Mouse (Mus musculus): Measurements from ENCODE around the gene Foxo1. TPM values are rescaled to one million over a fixed set of nuclear protein-coding genes. Genes with fewer than 3 reads are reported as not detected.

The Foxo1 gene
- polyA plus RNA-seq, 1 experiment, result 13.3 TPM

- H3K27me3 ChIP-seq (ENCODE audit: control insufficient read depth, insufficient read depth, low read length), result no peaks in the 10 kb centered on the region
- no peak overlapping the region for H3K4me3 ChIP-seq (ENCODE audit: low read depth, low read length)
- H3K36me3 ChIP-seq (ENCODE audit: control insufficient read depth, insufficient read depth, low read length), result no peaks in the 10 kb centered on the region
- no peaks in the 10 kb centered on the region for H3K4me1 ChIP-seq (ENCODE audit: control insufficient read depth, insufficient read depth, insufficient read length, low read length)
- WGBS, result 39% methylated on average over 6 of the region's 6 CpGs
- H3K27ac ChIP-seq (ENCODE audit: insufficient read depth, low read depth, low read length), result no peak overlapping the region
- TF ChIP-seq CTCF (IDR thresholded peaks at IDR 0.05; ENCODE audit: extremely low read depth, insufficient read length, insufficient replicate concordance, low read depth, low read length), result no peak
- no peak for TF ChIP-seq POLR2A (IDR thresholded peaks at IDR 0.05; ENCODE audit: low read depth, low read length)
Observed at GRCm38 (mm10) chr3:52242457-52243105, 25.6 kb upstream of the Foxo1 start.

- no peak overlapping the region for H3K4me3 ChIP-seq (ENCODE audit: low read depth, low read length)
- WGBS, result 33% methylated on average over 12 of the region's 12 CpGs
- no peak for TF ChIP-seq POLR2A (IDR thresholded peaks at IDR 0.05; ENCODE audit: low read depth, low read length)
- TF ChIP-seq CTCF (IDR thresholded peaks at IDR 0.05; ENCODE audit: extremely low read depth, insufficient read length, insufficient replicate concordance, low read depth, low read length), result peak; percentile 80; the same call in 1 of the 2 replicates
Observed at GRCm38 (mm10) chr3:52243271-52244021, 24.7 kb upstream of the Foxo1 start.

GRCm38 (mm10) chr3:52245996-52246830, 21.9 kb upstream of the Foxo1 start:
- TF ChIP-seq POLR2A (IDR thresholded peaks at IDR 0.05; ENCODE audit: low read depth, low read length) (no peak), CTCF (IDR thresholded peaks at IDR 0.05; ENCODE audit: extremely low read depth, insufficient read length, insufficient replicate concordance, low read depth, low read length) (no peak)
- H3K36me3 ChIP-seq (ENCODE audit: control insufficient read depth, insufficient read depth, low read length), result no peaks in the 10 kb centered on the region
- 82% methylated on average over 12 of the region's 12 CpGs for WGBS
- no peak overlapping the region for H3K27ac ChIP-seq (ENCODE audit: insufficient read depth, low read depth, low read length)
- H3K27me3 ChIP-seq (ENCODE audit: control insufficient read depth, insufficient read depth, low read length), result no peaks in the 10 kb centered on the region
- H3K4me1 ChIP-seq (ENCODE audit: control insufficient read depth, insufficient read depth, insufficient read length, low read length), result peaks cover 3% of the 10 kb centered on the region; the same call in 1 of the 2 replicates
- no peak overlapping the region for H3K4me3 ChIP-seq (ENCODE audit: low read depth, low read length)

More at GRCm38 (mm10) chr3:52243271-52244021, 24.7 kb upstream of the Foxo1 start:
- no peak overlapping the region for H3K27ac ChIP-seq (ENCODE audit: insufficient read depth, low read depth, low read length)
- peaks cover 3% of the 10 kb centered on the region; the same call in 1 of the 2 replicates for H3K4me1 ChIP-seq (ENCODE audit: control insufficient read depth, insufficient read depth, insufficient read length, low read length)
- H3K27me3 ChIP-seq (ENCODE audit: control insufficient read depth, insufficient read depth, low read length), result no peaks in the 10 kb centered on the region
- H3K36me3 ChIP-seq (ENCODE audit: control insufficient read depth, insufficient read depth, low read length), result no peaks in the 10 kb centered on the region

- Histone ChIP-seq H3K4me1 (ENCODE audit: control insufficient read depth, insufficient read depth, insufficient read length, low read length) (peaks cover 10% of the 10 kb centered on the region; the same call in 1 of the 2 replicates), H3K4me3 (ENCODE audit: low read depth, low read length) (no peak overlapping the region), H3K36me3 (ENCODE audit: control insufficient read depth, insufficient read depth, low read length) (no peaks in the 10 kb centered on the region), H3K27me3 (ENCODE audit: control insufficient read depth, insufficient read depth, low read length) (no peaks in the 10 kb centered on the region), H3K27ac (ENCODE audit: insufficient read depth, low read depth, low read length) (no peak overlapping the region)
- WGBS, result 57% methylated on average over 1 of the region's 1 CpGs
- no peak for TF ChIP-seq CTCF (IDR thresholded peaks at IDR 0.05; ENCODE audit: extremely low read depth, insufficient read length, insufficient replicate concordance, low read depth, low read length)
- TF ChIP-seq POLR2A (IDR thresholded peaks at IDR 0.05; ENCODE audit: low read depth, low read length), result no peak
Observed at GRCm38 (mm10) chr3:52251184-52251583, 17.0 kb upstream of the Foxo1 start.

- no peaks in the 10 kb centered on the region for H3K27me3 ChIP-seq (ENCODE audit: control insufficient read depth, insufficient read depth, low read length)
- no peak overlapping the region for H3K4me3 ChIP-seq (ENCODE audit: low read depth, low read length)
- peak overlapping the region; percentile 39; the same call in 1 of the 2 replicates for H3K27ac ChIP-seq (ENCODE audit: insufficient read depth, low read depth, low read length)
- peaks cover 14% of the 10 kb centered on the region for H3K4me1 ChIP-seq (ENCODE audit: control insufficient read depth, insufficient read depth, insufficient read length, low read length)
- TF ChIP-seq CTCF (IDR thresholded peaks at IDR 0.05; ENCODE audit: extremely low read depth, insufficient read length, insufficient replicate concordance, low read depth, low read length) (peak; percentile 68; the same call in 1 of the 2 replicates), POLR2A (IDR thresholded peaks at IDR 0.05; ENCODE audit: low read depth, low read length) (no peak)
- H3K36me3 ChIP-seq (ENCODE audit: control insufficient read depth, insufficient read depth, low read length), result no peaks in the 10 kb centered on the region
- WGBS, result 16% methylated on average over 14 of the region's 14 CpGs
Observed at GRCm38 (mm10) chr3:52253656-52254461, 14.3 kb upstream of the Foxo1 start.

GRCm38 (mm10) chr3:52254496-52254895, 13.6 kb upstream of the Foxo1 start:
- 39% methylated on average over 2 of the region's 2 CpGs for WGBS
- Histone ChIP-seq H3K4me1 (ENCODE audit: control insufficient read depth, insufficient read depth, insufficient read length, low read length) (peaks cover 14% of the 10 kb centered on the region), H3K27ac (ENCODE audit: insufficient read depth, low read depth, low read length) (peak overlapping the region; percentile 39)

More at GRCm38 (mm10) chr3:52254496-52254895, 13.6 kb upstream of the Foxo1 start:
- Histone ChIP-seq H3K36me3 (ENCODE audit: control insufficient read depth, insufficient read depth, low read length) (no peaks in the 10 kb centered on the region), H3K4me3 (ENCODE audit: low read depth, low read length) (no peak overlapping the region), H3K27me3 (ENCODE audit: control insufficient read depth, insufficient read depth, low read length) (no peaks in the 10 kb centered on the region)
- TF ChIP-seq POLR2A (IDR thresholded peaks at IDR 0.05; ENCODE audit: low read depth, low read length), result no peak
- TF ChIP-seq CTCF (IDR thresholded peaks at IDR 0.05; ENCODE audit: extremely low read depth, insufficient read length, insufficient replicate concordance, low read depth, low read length), result no peak

Data from small intestine, adult 2 months (tissue).